Mouse (Mus musculus): ENCODE measurements around the gene Fcgr1. TPM values are rescaled to one million over a fixed set of nuclear protein-coding genes. Genes with fewer than 3 reads are reported as not detected.
"Not testable (repeated sequence)": the region's sequence is repeated elsewhere in the genome, so short reads cannot be mapped to it uniquely, and the experiment has no call there.

Gene Fcgr1
- polyA plus RNA-seq, 1 experiment from 2014 or later, result 4.1 TPM

GRCm38 (mm10) chr3:96330181-96330580, 36.4 kb upstream of the Fcgr1 start:
- Histone ChIP-seq H3K4me1 (replicated peaks; ENCODE audit: control insufficient read depth, insufficient read depth, low read length) (peaks cover 22% of the 10 kb centered on the region), H3K4me2 (peak overlapping the region; percentile 23), H3K36me3 (ENCODE audit: control insufficient read depth, insufficient read depth, low read length) (no peaks in the 10 kb centered on the region), H3K27me3 (replicated peaks; ENCODE audit: control insufficient read depth, insufficient read depth, low read length) (peaks cover 26% of the 10 kb centered on the region), H3K9me3 (ENCODE audit: control insufficient read depth, low read length) (no peaks in the 10 kb centered on the region), H3K9ac (ENCODE audit: low read depth, low read length) (no peak overlapping the region), H3K27ac (ENCODE audit: low read depth, low read length) (no peak overlapping the region), H3K4me3 (ENCODE audit: low read depth, low read length) (no peak overlapping the region)
- 82% methylated on average over 4 of the region's 4 CpGs for WGBS
- ATAC-seq (replicated peaks; ENCODE audit: low FRiP score) (no peak), DNase-seq (ENCODE audit: low spot score) (no peak)

GRCm38 (mm10) chr3:96328730-96329387, 35.1 kb upstream of the Fcgr1 start:
- peak; percentile 60 for DNase-seq (ENCODE audit: low spot score)
- WGBS, result 13% methylated on average over 15 of the region's 15 CpGs
- Histone ChIP-seq H3K4me3 (ENCODE audit: low read depth, low read length) (peak overlapping the region; percentile 50), H3K36me3 (ENCODE audit: control insufficient read depth, insufficient read depth, low read length) (no peaks in the 10 kb centered on the region), H3K4me1 (replicated peaks; ENCODE audit: control insufficient read depth, insufficient read depth, low read length) (peaks cover 19% of the 10 kb centered on the region), H3K9me3 (ENCODE audit: control insufficient read depth, low read length) (no peaks in the 10 kb centered on the region), H3K4me2 (peak overlapping the region; percentile 80), H3K9ac (ENCODE audit: low read depth, low read length) (no peak overlapping the region), H3K27ac (ENCODE audit: low read depth, low read length) (no peak overlapping the region), H3K27me3 (replicated peaks; ENCODE audit: control insufficient read depth, insufficient read depth, low read length) (peaks cover 22% of the 10 kb centered on the region)
- no peak for ATAC-seq (replicated peaks; ENCODE audit: low FRiP score)

- DNase-seq (ENCODE audit: low spot score), result peak; percentile 80
- peaks cover 17% of the 10 kb centered on the region for H3K4me1 ChIP-seq (replicated peaks; ENCODE audit: control insufficient read depth, insufficient read depth, low read length)
- under 1% methylated on average over 44 of the region's 49 CpGs for WGBS
- H3K9me3 ChIP-seq (ENCODE audit: control insufficient read depth, low read length); H3K27ac ChIP-seq (ENCODE audit: low read depth, low read length); H3K36me3 ChIP-seq (ENCODE audit: control insufficient read depth, insufficient read depth, low read length): not testable (repeated sequence)
- peak overlapping the region; percentile 80 for H3K4me2 ChIP-seq
- peak; percentile 88 for ATAC-seq (replicated peaks; ENCODE audit: low FRiP score)
- peaks cover 17% of the 10 kb centered on the region for H3K27me3 ChIP-seq (replicated peaks; ENCODE audit: control insufficient read depth, insufficient read depth, low read length)
- H3K9ac ChIP-seq (ENCODE audit: low read depth, low read length), result peak overlapping the region; percentile 48; the same call in 1 of the 2 replicates
- H3K4me3 ChIP-seq (ENCODE audit: low read depth, low read length), result peak overlapping the region; percentile 50
Measured at GRCm38 (mm10) chr3:96328060-96328729, 34.4 kb upstream of the Fcgr1 start.

GRCm38 (mm10) chr3:96327647-96328046, 33.9 kb upstream of the Fcgr1 start:
- H3K27me3 ChIP-seq (replicated peaks; ENCODE audit: control insufficient read depth, insufficient read depth, low read length), result peaks cover 14% of the 10 kb centered on the region
- peak overlapping the region; percentile 52 for H3K9ac ChIP-seq (ENCODE audit: low read depth, low read length)
- H3K4me2 ChIP-seq, result peak overlapping the region; percentile 80
- DNase-seq (ENCODE audit: low spot score) (peak; percentile 47), ATAC-seq (replicated peaks; ENCODE audit: low FRiP score) (no peak; the same call in 1 of the 2 replicates)
- no peaks in the 10 kb centered on the region for H3K36me3 ChIP-seq (ENCODE audit: control insufficient read depth, insufficient read depth, low read length)
- no peaks in the 10 kb centered on the region for H3K9me3 ChIP-seq (ENCODE audit: control insufficient read depth, low read length)
- H3K4me1 ChIP-seq (replicated peaks; ENCODE audit: control insufficient read depth, insufficient read depth, low read length), result peaks cover 12% of the 10 kb centered on the region; the same call in 1 of the 2 replicates
- 3% methylated on average over 11 of the region's 18 CpGs for WGBS
- H3K4me3 ChIP-seq (ENCODE audit: low read depth, low read length), result peak overlapping the region; percentile 50
- no peak overlapping the region for H3K27ac ChIP-seq (ENCODE audit: low read depth, low read length)

GRCm38 (mm10) chr3:96327131-96327530, 33.4 kb upstream of the Fcgr1 start:
- Histone ChIP-seq H3K4me3 (ENCODE audit: low read depth, low read length) (no peak overlapping the region), H3K9ac (ENCODE audit: low read depth, low read length) (no peak overlapping the region), H3K27ac (ENCODE audit: low read depth, low read length) (no peak overlapping the region), H3K36me3 (ENCODE audit: control insufficient read depth, insufficient read depth, low read length) (no peaks in the 10 kb centered on the region), H3K27me3 (replicated peaks; ENCODE audit: control insufficient read depth, insufficient read depth, low read length) (peaks cover 14% of the 10 kb centered on the region), H3K9me3 (ENCODE audit: control insufficient read depth, low read length) (no peaks in the 10 kb centered on the region), H3K4me1 (replicated peaks; ENCODE audit: control insufficient read depth, insufficient read depth, low read length) (peaks cover 7% of the 10 kb centered on the region; the same call in 1 of the 2 replicates), H3K4me2 (peak overlapping the region; percentile 80)
- WGBS, result 8% methylated on average over 6 of the region's 6 CpGs
- DNase-seq (ENCODE audit: low spot score) (peak; percentile 37), ATAC-seq (replicated peaks; ENCODE audit: low FRiP score) (no peak)

- H3K4me2 ChIP-seq; H3K9ac ChIP-seq (ENCODE audit: low read depth, low read length); H3K9me3 ChIP-seq (ENCODE audit: control insufficient read depth, low read length); DNase-seq (ENCODE audit: low spot score); H3K27me3 ChIP-seq (replicated peaks; ENCODE audit: control insufficient read depth, insufficient read depth, low read length); ATAC-seq (replicated peaks; ENCODE audit: low FRiP score); H3K27ac ChIP-seq (ENCODE audit: low read depth, low read length); H3K4me1 ChIP-seq (replicated peaks; ENCODE audit: control insufficient read depth, insufficient read depth, low read length); H3K36me3 ChIP-seq (ENCODE audit: control insufficient read depth, insufficient read depth, low read length); H3K4me3 ChIP-seq (ENCODE audit: low read depth, low read length): not testable (repeated sequence)
- WGBS, result 64% methylated on average over 6 of the region's 6 CpGs
Measured at GRCm38 (mm10) chr3:96323806-96324205, 30.0 kb upstream of the Fcgr1 start.

GRCm38 (mm10) chr3:96322609-96323008, 28.8 kb upstream of the Fcgr1 start:
- peaks cover 6% of the 10 kb centered on the region; the same call in 1 of the 2 replicates for H3K27me3 ChIP-seq (replicated peaks; ENCODE audit: control insufficient read depth, insufficient read depth, low read length)
- H3K9me3 ChIP-seq (ENCODE audit: control insufficient read depth, low read length), result no peaks in the 10 kb centered on the region
- no peak overlapping the region for H3K9ac ChIP-seq (ENCODE audit: low read depth, low read length)
- DNase-seq (ENCODE audit: low spot score), result no peak
- no peak overlapping the region for H3K27ac ChIP-seq (ENCODE audit: low read depth, low read length)
- H3K36me3 ChIP-seq (ENCODE audit: control insufficient read depth, insufficient read depth, low read length), result no peaks in the 10 kb centered on the region
- 14% methylated on average over 10 of the region's 10 CpGs for WGBS
- ATAC-seq (replicated peaks; ENCODE audit: low FRiP score), result no peak; the same call in 1 of the 2 replicates
- peak overlapping the region; percentile 30 for H3K4me3 ChIP-seq (ENCODE audit: low read depth, low read length)
- H3K4me1 ChIP-seq (replicated peaks; ENCODE audit: control insufficient read depth, insufficient read depth, low read length), result peaks cover 4% of the 10 kb centered on the region
- peak overlapping the region; percentile 64 for H3K4me2 ChIP-seq

- Histone ChIP-seq H3K9ac (ENCODE audit: low read depth, low read length) (no peak overlapping the region), H3K4me2 (peak overlapping the region; percentile 64), H3K27me3 (replicated peaks; ENCODE audit: control insufficient read depth, insufficient read depth, low read length) (peaks cover 6% of the 10 kb centered on the region; the same call in 1 of the 2 replicates), H3K4me1 (replicated peaks; ENCODE audit: control insufficient read depth, insufficient read depth, low read length) (no peaks in the 10 kb centered on the region; the same call in 1 of the 2 replicates), H3K4me3 (ENCODE audit: low read depth, low read length) (peak overlapping the region; percentile 30), H3K9me3 (ENCODE audit: control insufficient read depth, low read length) (no peaks in the 10 kb centered on the region), H3K36me3 (ENCODE audit: control insufficient read depth, insufficient read depth, low read length) (no peaks in the 10 kb centered on the region), H3K27ac (ENCODE audit: low read depth, low read length) (no peak overlapping the region)
- WGBS, result 10% methylated on average over 15 of the region's 15 CpGs
- DNase-seq (ENCODE audit: low spot score), result peak; percentile 56
- ATAC-seq (replicated peaks; ENCODE audit: low FRiP score), result no peak
Measured at GRCm38 (mm10) chr3:96321891-96322290, 28.1 kb upstream of the Fcgr1 start.
